Mouse (Mus musculus) E14TG2a.4 (cell line): Measurements from ENCODE around the gene Akr1c18.

Source experiments
- CTCF ChIP-seq: conservative IDR thresholded peaks from 2 replicates; pipeline ENCODE4 v1.5.1; 2014; ENCODE audit warnings: low read length
- NANOG ChIP-seq: IDR thresholded peaks from 2 replicates; pipeline ENCODE4 v1.6.1; 2014; ENCODE audit warnings: borderline replicate concordance, low read length, mixed read lengths

DNA sequence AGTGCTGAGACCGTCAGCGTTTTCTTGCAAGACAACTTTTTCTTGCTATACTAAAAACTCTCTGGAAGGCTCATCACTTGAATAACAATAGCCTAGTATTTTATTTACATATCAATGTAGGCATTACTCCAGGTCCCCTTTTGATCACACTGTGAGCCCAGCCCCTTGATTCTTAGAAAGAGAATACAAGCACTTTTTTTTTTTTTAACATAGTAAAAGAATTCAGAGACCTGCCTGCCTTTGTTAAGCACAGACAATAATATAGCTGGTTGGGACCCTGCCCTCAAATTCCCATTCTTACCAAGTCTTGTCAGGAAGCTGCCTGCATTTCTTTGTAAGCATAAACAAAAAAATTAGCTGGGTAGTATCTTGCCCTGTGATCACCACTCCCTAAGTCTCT lies 4.8 kb upstream of the Akr1c18 start:
- TF ChIP-seq CTCF (no peak), NANOG (0 out of 2 replicates have a peak, but pooled peaks have one; percentile 9)
